Mouse (Mus musculus) hindbrain, embryonic 14.5 days (tissue): ENCODE data around the gene Prr22. TPM values are rescaled to one million over a fixed set of nuclear protein-coding genes. Genes with fewer than 3 reads are reported as not detected.

Source experiments
- ATAC-seq: fragments of 200-750 bp; cut with Nextera tagmentation; 2 replicates; pipeline ENCODE4 v1.8.0; 2017; ENCODE audit warnings: moderate number of reproducible peaks, mild to moderate bottlenecking, moderate TSS enrichment, moderate library complexity; ENCODE audit not compliant: low FRiP score
- DNase-seq: peaks from one replicate; pipeline ENCODE4 v3.0.0-alpha.2; 2015; ENCODE audit warnings: low spot score
- H3K27ac ChIP-seq: fragments of 300-500 bp; sonication (generic); 2 replicates; pipeline ENCODE4 v1.5.1; 2014; ENCODE audit warnings: mild to moderate bottlenecking, moderate library complexity
- H3K27me3 ChIP-seq: fragments of 300-500 bp; sonication (generic); 2 replicates; pipeline ENCODE4 v1.6.1; 2014; ENCODE audit warnings: mild to moderate bottlenecking, low read length, mixed read lengths; ENCODE audit not compliant: control insufficient read depth, insufficient read depth
- H3K36me3 ChIP-seq: fragments of 300-500 bp; sonication (generic); replicated peaks from 2 replicates; pipeline ENCODE4 v1.6.1; 2014; ENCODE audit not compliant: control insufficient read depth, insufficient read depth
- H3K4me1 ChIP-seq: fragments of 300-500 bp; sonication (generic); replicated peaks from 2 replicates; pipeline ENCODE4 v1.6.1; 2014; ENCODE audit warnings: antibody characterized with exemption, low read length, mixed read lengths; ENCODE audit not compliant: control insufficient read depth, insufficient read depth
- H3K4me2 ChIP-seq: fragments of 300-500 bp; sonication (generic); replicated peaks from 2 replicates; pipeline ENCODE4 v1.6.1; 2014; ENCODE audit warnings: mild to moderate bottlenecking, moderate library complexity
- H3K4me3 ChIP-seq: fragments of 300-500 bp; sonication (generic); replicated peaks from 2 replicates; pipeline ENCODE4 v1.5.1; 2014; ENCODE audit warnings: mild to moderate bottlenecking, low read length
- H3K9ac ChIP-seq: fragments of 300-500 bp; sonication (generic); 2 replicates; pipeline ENCODE4 v1.6.1; 2014
- H3K9me3 ChIP-seq: fragments of 300-500 bp; sonication (generic); 2 replicates; pipeline ENCODE4 v1.6.1; 2016; ENCODE audit warnings: low read length; ENCODE audit not compliant: control insufficient read depth
- WGBS: fragments of 180-500 bp; shearing (Covaris S2); extraction: QIAGEN DNeasy Blood & Tissue Kit; methylation state at CpG from one replicate; pipeline ENCODE4 v1.1.7; 2014; 5-methylcytosine and 5-hydroxymethylcytosine counted together
- polyA plus RNA-seq: library from polyadenylated mRNA; unstranded; fragments of >200 nt; fragmentation: Nextera tagmentation; extraction: Ambion mirVana; gene quantifications from 2 replicates; pipeline ENCODE4 v1.2.1, GENCODE M21; 2014

Prr22 gene
- polyA plus RNA-seq, 1 experiment from 2014 or later, result 0.78 TPM

GRCm38 (mm10) chr17:56815057-56815345, 45.0 kb downstream of the Prr22 start:
- WGBS, result 33% methylated on average over 3 of the region's 3 CpGs
- peaks cover 37% of the 10 kb centered on the region for H3K4me1 ChIP-seq
- no peak for DNase-seq
- no peaks in the 10 kb centered on the region for H3K36me3 ChIP-seq
- peak overlapping the region; percentile 81 for H3K27ac ChIP-seq
- H3K4me3 ChIP-seq, result no peak overlapping the region
- H3K9ac ChIP-seq, result peak overlapping the region; percentile 34; the same call in 1 of the 2 replicates
- H3K9me3 ChIP-seq, result no peaks in the 10 kb centered on the region
- peak overlapping the region; percentile 41 for H3K4me2 ChIP-seq
- no peaks in the 10 kb centered on the region for H3K27me3 ChIP-seq
- ATAC-seq, result no peak

GRCm38 (mm10) chr17:56818067-56818636, 48.1 kb downstream of the Prr22 start:
- 34% methylated on average over 11 of the region's 11 CpGs for WGBS
- no peaks in the 10 kb centered on the region for H3K27me3 ChIP-seq
- H3K4me3 ChIP-seq, result no peak overlapping the region
- H3K36me3 ChIP-seq, result no peaks in the 10 kb centered on the region
- ATAC-seq, result no peak
- no peaks in the 10 kb centered on the region for H3K9me3 ChIP-seq
- peaks cover 22% of the 10 kb centered on the region for H3K4me1 ChIP-seq
- H3K9ac ChIP-seq, result no peak overlapping the region
- no peak overlapping the region for H3K4me2 ChIP-seq
- no peak for DNase-seq
- H3K27ac ChIP-seq, result no peak overlapping the region

- WGBS, result 61% methylated on average over 6 of the region's 6 CpGs
- no peak for ATAC-seq
- Histone ChIP-seq H3K9ac (no peak overlapping the region), H3K4me3 (no peak overlapping the region), H3K36me3 (no peaks in the 10 kb centered on the region), H3K27ac (peak overlapping the region; percentile 54), H3K27me3 (no peaks in the 10 kb centered on the region), H3K4me2 (no peak overlapping the region), H3K4me1 (peaks cover 15% of the 10 kb centered on the region), H3K9me3 (no peaks in the 10 kb centered on the region)
- DNase-seq, result no peak
Measured at GRCm38 (mm10) chr17:56819032-56819545, 49.0 kb downstream of the Prr22 start.

GRCm38 (mm10) chr17:56819694-56820111, 49.7 kb downstream of the Prr22 start:
- peak; percentile 36 for DNase-seq

More at GRCm38 (mm10) chr17:56819694-56820111, 49.7 kb downstream of the Prr22 start:
- Histone ChIP-seq H3K27me3 (no peaks in the 10 kb centered on the region), H3K4me3 (no peak overlapping the region), H3K9ac (no peak overlapping the region), H3K36me3 (no peaks in the 10 kb centered on the region), H3K9me3 (no peaks in the 10 kb centered on the region), H3K27ac (peak overlapping the region; percentile 54), H3K4me2 (no peak overlapping the region), H3K4me1 (peaks cover 10% of the 10 kb centered on the region)
- ATAC-seq, result peak; percentile 48; the same call in 1 of the 2 replicates
- 64% methylated on average over 8 of the region's 8 CpGs for WGBS

Other genes starting within 250 kb of the Prr22 start
- gene Gm20219, start 215.9 kb upstream of the Prr22 start, polyA plus RNA-seq, result 0.65 and 1.3 TPM in 2 replicates
- gene Safb2, start 185.7 kb upstream of the Prr22 start, polyA plus RNA-seq, result 47.5 and 49.6 TPM in 2 replicates
- gene Safb, start 185.4 kb upstream of the Prr22 start, polyA plus RNA-seq, result 75.7 and 75.8 TPM in 2 replicates
- gene 2410015M20Rik, start 160.5 kb upstream of the Prr22 start, polyA plus RNA-seq, result 179 and 193 TPM in 2 replicates
- gene Rpl36, start 156.8 kb upstream of the Prr22 start, polyA plus RNA-seq, result 1,005 and 1,263 TPM in 2 replicates
- gene Lonp1, start 143.4 kb upstream of the Prr22 start, polyA plus RNA-seq, result 45.0 and 45.4 TPM in 2 replicates
- 1.2 and 1.5 TPM in 2 replicates for gene Catsperd, start 142.1 kb upstream of the Prr22 start, polyA plus RNA-seq
- gene Ranbp3, start 97.0 kb upstream of the Prr22 start, polyA plus RNA-seq, result 91.8 and 101 TPM in 2 replicates
- gene Ndufa11, start 52.5 kb upstream of the Prr22 start, polyA plus RNA-seq, result 577 and 678 TPM in 2 replicates
- 15.9 and 22.9 TPM in 2 replicates for gene Vmac, start 52.2 kb upstream of the Prr22 start, polyA plus RNA-seq
- 2.8 and 3.8 TPM in 2 replicates for gene Nrtn, start 12.7 kb upstream of the Prr22 start, polyA plus RNA-seq
- gene Dus3l, start 5.5 kb upstream of the Prr22 start, polyA plus RNA-seq, result 76.9 and 81.9 TPM in 2 replicates
- 3.3 and 4.3 TPM in 2 replicates for gene Rfx2, start 60.8 kb downstream of the Prr22 start, polyA plus RNA-seq
- gene Acsbg2, start 104.2 kb downstream of the Prr22 start, polyA plus RNA-seq, result not detected in 2 replicates
- gene 1700061G19Rik, start 105.2 kb downstream of the Prr22 start, polyA plus RNA-seq, result 0.31 and 0.41 TPM in 2 replicates
- 50.1 and 53.2 TPM in 2 replicates for gene Mllt1, start 165.2 kb downstream of the Prr22 start, polyA plus RNA-seq
- not detected in 2 replicates for gene Acer1, start 211.9 kb downstream of the Prr22 start, polyA plus RNA-seq
- 163 and 172 TPM in 2 replicates for gene Clpp, start 220.1 kb downstream of the Prr22 start, polyA plus RNA-seq
- gene Alkbh7, start 227.1 kb downstream of the Prr22 start, polyA plus RNA-seq, result 55.7 and 56.5 TPM in 2 replicates
- gene Pspn, start 229.8 kb downstream of the Prr22 start, polyA plus RNA-seq, result 0.47 and 0.68 TPM in 2 replicates
- 54.5 and 58.2 TPM in 2 replicates for gene Gtf2f1, start 241.0 kb downstream of the Prr22 start, polyA plus RNA-seq
- gene Gm17949, start 241.2 kb downstream of the Prr22 start, polyA plus RNA-seq, result 0.28 and 0.40 TPM in 2 replicates